8 mouse cellular contexts compared by ENCODE assay signal in genomic region chr2:91327968-91328728, GRCm38 (mm10).
A peak's percentile ranks its signal among the peaks of the same experiment; 100 is the strongest.
DNase-seq lines count a peak whose midpoint lies in the region; ATAC-seq and TF ChIP-seq lines count a peak whose summit lies in the region.

No protein-coding gene starts in this region.

- no peak for ATAC-seq in cerebellum, adult (ENCODE audit: insufficient number of reproducible peaks, low FRiP score, low TSS enrichment)
- ATAC-seq in hindbrain, embryonic 13.5 days (ENCODE audit: low FRiP score): peak; percentile 77
- no peak for ATAC-seq in monocyte, adult 5-6 weeks (replicated peaks; ENCODE audit: insufficient number of reproducible peaks, low FRiP score, low TSS enrichment, poor library complexity, severe bottlenecking)

- no peak overlapping the region for H3K4me3 ChIP-seq in cortical plate, adult 2 months (ENCODE audit: insufficient read depth, low read length)
- H3K4me3 ChIP-seq in hindbrain, embryonic 13.5 days: no peak overlapping the region
- no peak overlapping the region for H3K4me3 ChIP-seq in small intestine, adult 2 months (ENCODE audit: low read depth, low read length)

- H3K9me3 ChIP-seq in hindbrain, embryonic 13.5 days: no peaks in the 10 kb centered on the region

- H3K4me1 ChIP-seq in cortical plate, adult 2 months (ENCODE audit: control insufficient read depth, insufficient read depth, low read length): peaks cover 6% of the 10 kb centered on the region
- H3K4me1 ChIP-seq in hindbrain, embryonic 13.5 days (replicated peaks): peaks cover 49% of the 10 kb centered on the region
- H3K4me1 ChIP-seq in small intestine, adult 2 months (ENCODE audit: control insufficient read depth, insufficient read depth, insufficient read length, low read length): peaks cover 14% of the 10 kb centered on the region; the same call in 1 of the 2 replicates

- no peak for TF ChIP-seq POLR2A in cortical plate, adult 2 months (IDR thresholded peaks at IDR 0.05; ENCODE audit: extremely low read depth, insufficient read depth, low read length)
- no peak for TF ChIP-seq POLR2A in small intestine, adult 2 months (IDR thresholded peaks at IDR 0.05; ENCODE audit: low read depth, low read length)

- no peaks in the 10 kb centered on the region for H3K27me3 ChIP-seq in hindbrain, embryonic 13.5 days
- H3K27me3 ChIP-seq in small intestine, adult 2 months (ENCODE audit: control insufficient read depth, insufficient read depth, low read length): no peaks in the 10 kb centered on the region

- no peak for TF ChIP-seq CTCF in cortical plate, adult 2 months (IDR thresholded peaks at IDR 0.05; ENCODE audit: extremely low read depth, insufficient read depth, low read length)
- no peak for TF ChIP-seq CTCF in small intestine, adult 2 months (IDR thresholded peaks at IDR 0.05; ENCODE audit: extremely low read depth, insufficient read length, insufficient replicate concordance, low read depth, low read length)

- H3K9ac ChIP-seq in hindbrain, embryonic 13.5 days: 0 out of 2 replicates have a peak overlapping the region, but pooled peaks have one; percentile 24

- H3K4me2 ChIP-seq in hindbrain, embryonic 13.5 days: 0 out of 2 replicates have a peak overlapping the region, but pooled peaks have one; percentile 13

- WGBS in hindbrain, embryonic 13.5 days: 24% methylated on average over 12 of the region's 12 CpGs
- WGBS in small intestine, adult 2 months: 38% methylated on average over 12 of the region's 12 CpGs

- H3K36me3 ChIP-seq in hindbrain, embryonic 13.5 days: no peaks in the 10 kb centered on the region
- H3K36me3 ChIP-seq in small intestine, adult 2 months (ENCODE audit: control insufficient read depth, insufficient read depth, low read length): no peaks in the 10 kb centered on the region

- DNase-seq in cerebellum, adult 11 months: peak; percentile 6
- DNase-seq in layer of hippocampus, postnatal 10 days (ENCODE audit: low spot score in 2 of 2): peak; percentile 47 to 54
- DNase-seq in adrenal gland, postnatal 10 days: no peak

- 0 out of 2 replicates have a peak overlapping the region, but pooled peaks have one; percentile 7 for H3K27ac ChIP-seq in cortical plate, adult 2 months (ENCODE audit: insufficient read depth, low read length)
- peak overlapping the region; percentile 87 for H3K27ac ChIP-seq in hindbrain, embryonic 13.5 days
- 0 out of 2 replicates have a peak overlapping the region, but pooled peaks have one; percentile 7 for H3K27ac ChIP-seq in small intestine, adult 2 months (ENCODE audit: insufficient read depth, low read depth, low read length)

Comparison
In these comparisons a context has a peak if more than half of its experiments do, and no peak if none do; other contexts are left out.
1. H3K27ac ChIP-seq: peak in every context shown above with its lines; median percentile 87 in hindbrain, embryonic 13.5 days; 7 in cortical plate, adult 2 months; 7 in small intestine, adult 2 months.